Mouse (Mus musculus): ENCODE results near the gene Galntl6.

DNA sequence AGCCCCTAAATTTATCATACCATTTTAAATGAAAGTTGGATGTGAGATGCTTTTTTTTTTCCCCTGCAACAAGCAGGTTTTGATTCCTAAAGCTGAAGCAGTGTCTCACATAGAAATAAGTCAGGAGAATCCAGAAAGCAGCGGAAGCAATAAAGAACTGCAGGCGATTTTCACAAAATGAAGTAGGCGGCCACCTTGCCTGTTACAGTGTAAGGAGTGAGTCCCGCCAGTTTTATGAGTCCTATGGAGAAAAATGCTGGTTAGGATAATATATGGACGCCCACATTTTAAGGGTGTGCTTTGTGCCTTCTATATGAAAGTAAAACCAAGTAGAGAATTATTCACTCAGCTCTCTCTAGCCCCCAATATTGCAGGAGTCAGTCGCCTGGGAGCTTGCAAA, 827.5 kb downstream of the Galntl6 start:
- no peak for TF ChIP-seq CTCF (conservative IDR thresholded peaks at IDR 0.05 in 1 of 2, IDR thresholded peaks at IDR 0.05 in 1 of 2; ENCODE audit: low read depth in 2 of 2, low read length in 2 of 2)
- TF ChIP-seq UBTF (IDR thresholded peaks at IDR 0.05; ENCODE audit: low read depth, low read length): no peak
- TF ChIP-seq MEF2A (IDR thresholded peaks at IDR 0.05; ENCODE audit: borderline replicate concordance, low read depth, low read length): no peak
- TF ChIP-seq ZKSCAN1 (IDR thresholded peaks at IDR 0.05; ENCODE audit: borderline replicate concordance, low read depth, low read length): no peak
- no peak for TF ChIP-seq TBP (conservative IDR thresholded peaks at IDR 0.05; ENCODE audit: low read depth, low read length)
- TF ChIP-seq POLR2A (IDR thresholded peaks at IDR 0.05; ENCODE audit: low read depth, low read length): no peak
- TF ChIP-seq MYC (IDR thresholded peaks at IDR 0.05; ENCODE audit: low read depth, low read length): no peak

All from CH12.LX (cell line).